Mouse (Mus musculus) liver, postnatal 0 days (tissue): ENCODE results near the gene Kntc1.
A peak's percentile ranks its signal among the peaks of the same experiment; 100 is the strongest.

ENCODE experiments used
- CTCF ChIP-seq: sonication (generic); IDR thresholded peaks from 2 replicates; pipeline ENCODE4 v1.5.1; 2016; ENCODE audit warnings: antibody characterized with exemption, low read depth
- EP300 ChIP-seq: IDR thresholded peaks from 2 replicates; pipeline ENCODE4 v1.6.1; 2016; ENCODE audit warnings: antibody characterized with exemption, low read depth, mild to moderate bottlenecking

DNA sequence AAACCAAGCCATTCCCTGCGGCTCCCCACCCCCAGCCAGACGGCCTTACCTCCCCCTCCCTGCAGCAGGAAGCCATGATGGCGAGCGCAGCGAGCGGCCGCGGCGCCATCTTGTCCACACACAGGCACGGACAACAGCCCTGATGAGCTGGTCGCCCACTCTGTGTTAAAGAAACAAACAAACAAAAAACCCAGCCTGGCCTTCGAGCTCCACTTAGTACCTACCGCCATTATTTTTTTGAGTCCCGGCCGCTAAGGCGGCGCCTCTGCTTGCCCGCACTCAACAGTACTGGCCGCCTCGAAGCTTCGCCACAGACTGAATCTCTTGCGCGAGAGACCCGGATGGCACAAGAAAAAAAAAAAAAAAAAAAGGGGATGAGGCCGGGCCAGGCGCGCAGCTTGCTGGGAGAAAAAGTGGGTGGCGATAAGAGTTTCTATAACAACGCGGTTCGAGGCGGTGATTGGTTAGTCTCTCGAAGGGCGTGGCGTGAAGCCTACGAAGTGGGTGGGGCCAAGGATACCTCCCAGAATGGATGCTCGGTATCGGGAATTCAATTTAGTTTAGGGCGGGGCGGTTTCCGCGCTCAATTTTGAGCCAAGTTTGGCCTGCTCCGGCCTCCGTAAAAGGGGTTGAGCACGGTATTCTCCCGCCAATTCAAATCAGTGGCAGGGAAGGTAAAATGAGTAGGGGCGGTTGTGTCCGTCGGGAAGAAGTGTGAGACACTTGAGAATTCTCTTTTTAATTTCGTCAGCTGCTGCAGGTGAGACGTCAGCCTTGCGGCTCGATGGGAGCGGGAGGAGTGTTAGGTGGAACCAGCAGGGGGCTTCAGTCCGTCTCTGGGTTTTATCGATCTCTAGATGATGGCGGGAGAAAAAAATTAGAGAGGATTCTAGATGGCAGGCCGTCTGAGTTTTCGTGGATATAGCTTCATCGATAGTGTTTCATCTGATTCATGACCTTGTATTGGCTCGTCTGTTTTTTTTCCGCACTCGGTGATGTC is at the start of gene Kntc1, which contains the start of gene Rsrc2:
- TF ChIP-seq CTCF (peak; percentile 39; the same call in 1 of the 2 replicates), EP300 (peak; percentile 82)
